Mouse (Mus musculus): ENCODE measurements at regions not wholly inside any gene's neighbourhood (a gene's known extent, or its start where the extent isn't known, plus 50 kb on each side); places are given as distances from the start of the nearest gene placed in this dataset.
A peak's percentile ranks its signal among the peaks of the same experiment; 100 is the strongest.

DNA sequence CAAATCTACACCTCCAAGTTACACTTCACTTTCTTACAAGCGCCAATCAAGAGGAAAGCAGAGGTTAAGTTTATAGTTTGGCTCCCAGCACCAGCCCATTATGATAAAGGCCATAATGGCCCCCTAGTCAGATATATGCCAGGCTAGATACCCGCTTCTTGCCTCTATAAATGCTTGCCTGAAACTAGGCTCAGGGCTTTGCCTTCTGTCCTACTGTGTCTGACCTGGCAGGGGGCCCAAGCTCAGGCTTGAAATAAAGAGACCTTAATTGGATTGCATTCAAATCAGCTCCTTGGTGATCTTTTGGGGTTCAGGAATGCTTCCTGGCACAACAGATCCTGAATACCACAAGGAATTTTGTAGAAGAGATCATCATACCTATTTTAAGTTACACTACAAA lies 66.8 kb upstream of the Tspan8 start:
- no peak overlapping the region for H3K27ac ChIP-seq (replicated peaks)
- no peak overlapping the region for H3K4me3 ChIP-seq
- 60% methylated on average over 2 of the region's 2 CpGs for WGBS
- no peaks in the 10 kb centered on the region for H3K27me3 ChIP-seq
- no peak overlapping the region for H3K4me2 ChIP-seq
- H3K9me3 ChIP-seq = no peaks in the 10 kb centered on the region
- H3K36me3 ChIP-seq = no peaks in the 10 kb centered on the region
- no peak overlapping the region for H3K9ac ChIP-seq
- peaks cover 11% of the 10 kb centered on the region; the same call in 1 of the 2 replicates for H3K4me1 ChIP-seq (replicated peaks)
- ATAC-seq (ENCODE audit: low read depth) = peak; percentile 79

DNA sequence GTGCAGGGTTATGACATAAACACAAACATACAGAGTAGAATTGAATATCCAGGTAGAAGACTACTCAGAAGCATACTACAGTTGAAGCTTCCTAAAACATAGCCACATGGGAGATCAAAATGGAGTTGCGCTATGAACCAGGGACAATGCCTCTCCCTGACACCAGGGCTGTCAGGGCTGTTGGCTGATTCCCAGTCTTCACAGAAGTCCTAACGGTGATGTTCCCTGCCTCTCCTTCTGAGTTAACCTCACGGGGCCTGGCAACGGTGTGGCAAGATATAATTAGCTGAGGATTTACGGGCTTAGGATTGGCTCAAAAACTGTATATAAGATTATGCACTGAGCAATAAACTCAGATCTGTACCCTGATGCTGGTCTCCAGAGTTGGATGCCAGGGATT lies 66.4 kb upstream of the Tspan8 start:
- Histone ChIP-seq H3K9ac (no peak overlapping the region), H3K36me3 (no peaks in the 10 kb centered on the region), H3K27me3 (no peaks in the 10 kb centered on the region), H3K4me1 (replicated peaks) (peaks cover 11% of the 10 kb centered on the region; the same call in 1 of the 2 replicates), H3K4me3 (no peak overlapping the region), H3K27ac (replicated peaks) (no peak overlapping the region), H3K4me2 (no peak overlapping the region), H3K9me3 (no peaks in the 10 kb centered on the region)
- peak; percentile 50; the same call in 1 of the 2 replicates for ATAC-seq (ENCODE audit: low read depth)
- WGBS = 70% methylated on average over 5 of the region's 5 CpGs

DNA sequence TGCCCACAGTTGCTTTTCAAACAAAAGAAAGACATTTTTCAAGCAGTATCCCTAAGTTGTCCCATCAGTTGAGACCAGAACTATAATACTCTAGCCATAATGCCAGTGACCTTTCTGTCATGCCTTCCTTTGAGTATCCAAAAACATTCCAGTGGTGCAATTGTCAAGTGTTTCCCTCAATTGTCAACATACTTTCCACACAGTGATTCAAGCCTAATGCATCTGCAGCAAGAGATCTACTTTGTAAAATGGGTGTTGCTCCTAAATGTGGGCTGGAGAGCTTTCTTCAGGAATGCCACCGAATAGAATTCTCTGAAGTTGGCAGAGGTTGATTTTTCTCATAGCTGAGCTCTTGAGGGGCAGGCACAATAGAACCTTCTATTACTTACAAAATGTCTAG lies 58.0 kb upstream of the Tspan8 start:
- WGBS = 76% methylated on average over 1 of the region's 1 CpGs
- Histone ChIP-seq H3K4me2 (no peak overlapping the region), H3K36me3 (no peaks in the 10 kb centered on the region), H3K27me3 (no peaks in the 10 kb centered on the region), H3K4me1 (replicated peaks) (no peaks in the 10 kb centered on the region), H3K9me3 (no peaks in the 10 kb centered on the region), H3K9ac (no peak overlapping the region), H3K27ac (replicated peaks) (no peak overlapping the region), H3K4me3 (no peak overlapping the region)
- ATAC-seq (ENCODE audit: low read depth) = no peak
